Mouse (Mus musculus): ENCODE measurements around the gene Retnla. TPM values are rescaled to one million over a fixed set of nuclear protein-coding genes. Genes with fewer than 3 reads are reported as not detected.

The Retnla gene
- total RNA-seq, 2 experiments from 2014 or later, result not detected

Other genes starting within 250 kb of the Retnla start
- not detected for gene Trat1, start 70.5 kb upstream of the Retnla start, total RNA-seq (2021)
- not detected for gene Retnlb, start 25.7 kb upstream of the Retnla start, total RNA-seq (2021)
- gene Retnlg, start 30.1 kb downstream of the Retnla start, total RNA-seq (2021), result 1 to 10 TPM in 1 of 2 experiments, under 1 TPM in 1; 0.67 to 1.5 TPM
- 10 to 100 TPM; 12.3 to 15.0 TPM for gene Dzip3, start 151.6 kb downstream of the Retnla start, total RNA-seq (2021)
- gene Cip2a, start 151.6 kb downstream of the Retnla start, total RNA-seq (2021), result 10 to 100 TPM; 22.3 to 28.5 TPM
- gene Myh15, start 214.9 kb downstream of the Retnla start, total RNA-seq (2021), result not detected